Mouse (Mus musculus) E14TG2a.4 (cell line): ENCODE results near the gene P4htm.

Experiments used
- CTCF ChIP-seq: conservative IDR thresholded peaks from 2 replicates; pipeline ENCODE4 v1.5.1; 2014; ENCODE audit warnings: low read length
- NANOG ChIP-seq: IDR thresholded peaks from 2 replicates; pipeline ENCODE4 v1.6.1; 2014; ENCODE audit warnings: borderline replicate concordance, low read length, mixed read lengths
- POU5F1 ChIP-seq: IDR thresholded peaks from 2 replicates; pipeline ENCODE4 v1.6.1; 2014; ENCODE audit warnings: low read length, borderline replicate concordance

- no peak for TF ChIP-seq CTCF
- TF ChIP-seq POU5F1, result no peak
- TF ChIP-seq NANOG, result no peak
These were observed at the start of gene P4htm for GRCm38 (mm10) chr9:108596998-108597764.
